Mouse (Mus musculus): ENCODE results near the gene Kcnk7. TPM values are rescaled to one million over a fixed set of nuclear protein-coding genes. Genes with fewer than 3 reads are reported as not detected.

The Kcnk7 gene
- total RNA-seq, 2 experiments from 2014 or later = not detected

DNA sequence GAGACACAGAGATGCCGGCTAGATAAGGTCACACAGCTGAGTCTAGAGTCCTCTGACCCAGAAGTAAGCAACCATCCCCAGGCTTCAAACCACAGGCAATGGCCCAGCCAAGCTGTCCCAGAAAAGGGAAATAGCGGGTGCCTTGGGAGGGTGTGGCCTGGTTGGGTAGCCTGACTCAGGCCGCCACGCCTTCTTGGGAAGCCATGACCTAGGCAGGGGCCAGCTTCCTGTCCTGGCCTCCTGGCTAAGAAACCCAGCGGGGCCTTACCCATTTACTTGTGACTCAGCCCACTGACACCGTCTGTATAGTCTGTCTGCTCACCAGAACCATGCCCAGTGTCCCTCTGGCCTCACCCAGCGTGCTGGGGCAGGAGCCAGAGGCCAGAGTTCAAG is 20.4 kb downstream of the Kcnk7 start:
- no peak for DNase-seq (ENCODE audit: low spot score in 2 of 2)

DNA sequence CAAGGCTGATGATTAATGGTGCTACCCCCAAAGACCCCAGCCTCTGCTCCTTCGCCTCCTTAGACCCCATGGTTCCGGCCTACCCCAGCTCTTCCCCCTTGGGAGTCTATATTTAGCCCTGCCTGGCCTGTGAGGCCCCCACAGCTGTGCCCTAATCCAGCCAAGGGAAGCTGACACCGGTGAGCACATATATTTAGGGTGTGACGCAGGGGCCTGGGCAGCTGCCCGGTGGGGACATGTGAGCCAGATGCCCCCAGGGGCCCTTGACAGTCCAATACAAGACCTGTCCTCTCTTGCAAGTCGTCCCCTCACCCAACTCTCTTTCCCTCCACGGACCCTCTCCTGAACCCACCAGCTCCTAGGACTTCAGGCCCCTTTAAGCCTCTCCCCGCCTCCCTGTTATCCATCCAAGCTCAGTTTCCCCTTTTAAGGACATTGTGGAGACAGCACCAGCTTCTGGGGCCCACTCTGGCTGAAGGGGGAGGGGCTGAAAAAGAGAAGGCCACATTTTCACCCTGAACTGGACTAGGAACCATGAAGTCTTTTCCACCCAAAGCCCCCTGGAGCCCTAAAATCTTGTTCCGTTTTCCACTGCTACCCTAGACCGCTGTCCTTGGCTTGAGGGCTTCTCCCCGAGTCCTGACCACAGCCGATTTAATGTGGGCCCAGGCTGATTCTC is 21.0 kb downstream of the Kcnk7 start:
- DNase-seq (ENCODE audit: low spot score in 2 of 2) = no peak

DNA sequence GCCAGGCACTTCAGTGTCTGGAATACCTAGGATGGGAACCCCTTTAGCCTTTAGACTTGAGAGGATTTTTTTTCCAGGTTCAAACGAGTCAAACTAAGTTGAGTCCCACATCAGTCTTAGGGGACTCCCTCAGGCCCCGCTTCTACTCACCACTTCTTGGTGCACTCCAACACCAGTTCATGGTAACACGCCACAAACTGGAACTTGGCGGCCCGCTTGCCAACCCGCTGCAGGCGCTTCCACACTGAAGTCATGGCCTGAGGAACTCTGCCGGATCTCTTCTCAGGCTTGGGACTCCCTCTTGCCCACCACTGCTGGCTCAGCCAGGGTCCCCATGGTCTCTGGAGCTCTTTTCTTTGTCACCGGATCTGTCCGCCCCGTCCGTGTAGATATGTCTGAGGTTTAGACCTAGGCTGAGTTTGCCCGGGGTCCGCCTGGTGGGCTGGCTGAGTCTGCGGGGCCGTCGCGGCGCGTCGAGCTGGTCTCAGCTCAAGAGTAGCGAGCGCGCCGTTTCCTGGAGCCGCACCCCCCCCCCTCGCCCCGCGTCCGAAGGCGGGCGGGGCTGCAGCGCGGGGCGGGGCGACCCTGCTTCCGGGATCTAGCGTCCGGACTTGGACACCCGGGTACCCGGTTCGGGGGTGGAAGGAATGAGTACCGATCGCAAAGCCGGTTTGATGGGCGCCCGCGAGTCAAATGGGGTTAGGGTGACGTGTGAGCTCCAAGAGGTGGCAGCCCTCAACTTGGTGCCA is 21.8 kb downstream of the Kcnk7 start, which contains the start of gene Ehbp1l1:
Ehbp1l1 (minus strand) TSS at position 551 of the 749 bp plus-strand sequence.
- DNase-seq (ENCODE audit: low spot score in 2 of 2) = no peak

DNA sequence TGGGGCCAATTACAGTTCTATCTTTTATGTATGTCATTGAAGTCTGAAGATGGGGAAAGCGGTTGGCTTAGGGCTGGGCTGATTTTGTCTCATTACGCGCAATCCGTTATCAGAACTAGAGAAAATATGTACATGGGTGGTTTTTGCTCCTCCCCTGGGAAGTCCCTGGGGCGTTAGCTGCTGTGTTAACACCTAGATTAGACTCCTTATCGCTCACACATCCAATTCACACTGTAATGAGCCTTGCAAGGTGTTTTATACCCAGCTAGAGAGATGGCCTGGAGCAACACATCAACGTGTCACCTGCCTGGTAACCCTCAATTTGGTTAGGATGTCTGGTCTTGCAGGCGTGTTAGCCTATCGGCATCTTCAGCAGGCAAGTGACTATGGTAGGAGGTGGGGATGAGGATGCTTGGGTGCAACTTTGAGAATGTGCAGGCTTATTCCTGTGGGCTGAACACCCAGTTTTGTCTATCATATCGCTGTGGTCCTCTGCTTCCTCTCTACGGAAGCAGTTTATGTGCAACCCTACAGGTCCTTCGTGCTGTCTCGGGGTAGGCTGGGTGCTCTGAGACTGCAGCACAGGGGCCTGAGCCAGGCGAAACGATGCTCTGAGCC is 22.9 kb downstream of the Kcnk7 start:
- DNase-seq (ENCODE audit: low spot score in 2 of 2) = no peak

DNA sequence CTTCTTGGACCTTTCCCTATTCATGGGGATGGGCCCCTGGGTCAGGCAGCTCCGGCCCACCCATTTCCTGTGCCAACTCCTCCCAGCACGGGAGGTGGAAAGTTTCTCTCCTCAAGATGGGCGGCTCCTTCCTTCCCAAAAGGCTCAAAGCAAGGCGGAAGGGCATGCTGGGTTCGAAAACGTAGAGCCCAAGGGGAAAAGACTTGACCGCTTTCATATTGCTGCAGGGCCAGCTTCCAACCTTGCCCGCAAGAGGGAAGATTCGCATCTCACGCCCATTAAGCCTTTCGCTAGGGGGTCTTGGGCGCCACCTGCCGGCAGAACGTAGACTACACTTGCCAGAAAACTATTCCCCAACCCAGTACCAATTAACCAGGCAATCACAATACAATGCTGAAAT is 23.5 kb downstream of the Kcnk7 start:
- DNase-seq (ENCODE audit: low spot score in 2 of 2) = peak; percentile 87 to 90

DNA sequence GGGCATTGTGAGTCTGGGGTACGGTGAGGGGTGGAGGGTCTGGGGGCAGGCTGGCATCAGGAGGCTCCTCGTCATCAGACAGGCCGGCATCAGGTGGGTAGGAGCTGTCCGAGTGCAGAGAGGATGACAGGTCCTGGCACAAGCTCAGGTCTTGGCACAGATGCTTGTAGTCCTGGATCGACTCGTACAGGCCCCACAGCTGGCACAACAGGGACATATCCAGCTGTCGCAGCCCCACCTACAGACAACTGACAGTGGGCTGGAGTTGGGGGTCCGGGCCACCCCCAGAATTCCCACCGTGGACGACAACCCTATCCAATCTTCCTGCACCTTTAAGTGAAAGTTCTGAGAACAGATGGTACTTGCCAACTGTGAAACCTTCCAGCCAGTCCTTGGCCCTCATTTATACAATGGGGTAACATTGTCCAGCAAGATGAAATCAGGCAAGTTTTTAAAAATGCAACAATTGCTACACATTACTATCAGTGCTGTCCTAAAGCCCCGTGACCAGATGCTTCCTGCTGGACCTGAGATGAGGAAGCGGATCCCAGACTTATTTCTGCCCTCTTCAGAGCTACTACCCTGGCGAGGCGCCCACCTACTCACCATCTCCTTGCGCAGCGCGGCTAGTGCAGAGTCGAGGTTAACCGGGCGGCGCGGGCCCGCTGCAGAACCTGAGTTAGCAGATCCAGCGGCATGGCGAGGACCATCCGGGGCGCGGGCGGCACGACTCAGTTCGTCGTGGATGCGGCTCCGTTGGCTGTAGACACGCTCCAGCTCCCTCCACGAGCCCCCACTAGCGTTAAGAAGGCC is 24.7 kb downstream of the Kcnk7 start:
- peak; percentile 57 to 60 for DNase-seq (ENCODE audit: low spot score in 2 of 2)

DNA sequence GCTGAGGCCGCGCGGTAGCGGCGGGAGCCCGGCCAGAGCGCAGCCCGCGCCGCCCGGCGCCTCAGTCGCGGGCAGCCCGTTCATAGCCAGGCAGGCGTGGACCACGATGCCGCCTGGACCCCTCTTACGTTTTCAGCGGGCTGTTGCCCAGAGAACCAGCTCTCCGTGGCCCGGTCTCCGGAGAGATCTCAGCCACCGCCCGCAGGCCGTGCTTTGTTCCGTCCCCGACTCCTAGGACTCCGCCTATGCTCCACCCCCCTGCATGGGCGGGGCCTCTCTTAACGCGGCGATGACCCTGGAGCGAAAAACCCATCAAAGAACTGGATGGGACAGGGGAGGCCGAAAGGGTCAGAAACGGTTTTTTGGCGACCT is 25.3 kb downstream of the Kcnk7 start, which contains the start of gene Fam89b:
Fam89b (minus strand) TSS at position 210 of the 372 bp plus-strand sequence.
- peak; percentile 79 to 89 for DNase-seq (ENCODE audit: low spot score in 2 of 2)

DNA sequence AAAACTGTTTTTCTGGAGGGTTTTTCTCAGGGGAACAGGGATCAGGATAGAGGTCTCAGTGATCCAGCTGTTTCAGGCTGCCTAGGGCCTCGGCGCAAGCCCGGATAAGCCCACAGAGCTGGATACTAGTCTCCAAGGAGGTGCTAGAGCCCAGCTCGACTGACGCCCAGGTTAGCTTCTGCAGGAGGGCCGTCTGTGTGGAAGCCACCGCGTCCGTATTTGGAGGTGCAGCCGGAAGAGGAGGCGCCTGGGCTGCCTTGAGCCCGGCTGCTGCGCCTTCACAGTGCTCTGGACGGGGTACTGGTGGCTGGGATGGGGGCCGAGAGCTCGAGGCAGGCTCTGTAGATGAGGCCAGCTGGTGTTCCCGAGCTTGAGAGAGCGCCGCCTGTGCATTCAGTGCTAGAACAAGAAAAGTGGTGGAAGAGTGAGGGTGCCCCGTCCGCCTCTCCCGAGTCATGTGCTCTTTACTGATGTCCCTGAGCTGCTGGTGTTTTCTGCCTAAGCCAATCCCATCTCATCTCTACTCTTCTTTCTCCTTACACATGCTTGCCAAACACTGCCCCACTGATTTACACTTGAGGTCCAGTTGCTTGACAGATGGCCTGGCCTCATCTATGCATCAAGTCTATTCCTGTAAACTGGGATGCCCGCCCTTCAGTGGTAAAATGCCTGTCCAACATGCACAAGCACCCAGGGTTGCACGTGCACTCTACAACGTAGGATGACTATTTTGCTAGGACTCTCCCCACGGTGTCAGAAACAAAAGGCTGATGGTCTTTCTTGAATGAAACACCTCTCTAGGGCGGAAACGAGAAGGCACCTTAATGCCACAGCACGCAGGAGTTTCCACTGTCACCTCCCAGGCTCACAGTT is 26.4 kb downstream of the Kcnk7 start:
- DNase-seq (ENCODE audit: low spot score in 2 of 2) = no peak

DNA sequence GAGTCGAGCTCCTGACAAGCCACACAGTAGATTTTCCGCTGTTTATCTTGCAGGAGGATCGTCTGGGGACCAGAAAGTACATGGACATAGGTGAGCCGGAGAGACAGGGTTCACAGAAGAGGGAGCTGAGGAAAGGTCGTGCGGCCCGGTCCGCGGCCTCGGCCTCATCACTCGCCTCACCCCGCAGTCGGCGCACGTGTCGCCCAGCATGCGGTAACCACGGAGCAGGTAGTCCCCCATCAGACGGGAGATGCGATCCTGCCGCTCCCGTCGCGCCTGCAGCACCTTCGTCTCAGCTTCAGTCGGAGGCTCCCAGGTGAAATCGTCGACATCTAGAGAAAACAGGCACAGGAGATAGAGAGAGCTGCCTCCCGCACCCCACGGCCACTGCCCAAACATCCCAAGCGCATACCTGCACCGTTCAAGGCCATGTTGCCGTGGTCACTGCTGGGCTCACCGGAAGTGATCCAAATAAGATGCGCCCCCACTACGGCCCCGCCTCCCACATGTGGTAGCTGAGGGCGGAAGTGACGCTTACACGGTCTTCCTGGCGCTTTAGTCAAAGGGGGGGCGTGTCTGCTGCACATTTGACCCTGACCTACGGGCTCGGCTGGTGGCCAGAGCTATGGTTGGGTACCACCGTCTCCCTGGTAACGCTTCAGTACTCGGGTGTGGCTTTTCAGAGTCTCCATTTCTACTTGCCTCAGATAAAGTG is 27.3 kb downstream of the Kcnk7 start:
- DNase-seq (ENCODE audit: low spot score in 2 of 2) = peak; percentile 90 to 95

DNA sequence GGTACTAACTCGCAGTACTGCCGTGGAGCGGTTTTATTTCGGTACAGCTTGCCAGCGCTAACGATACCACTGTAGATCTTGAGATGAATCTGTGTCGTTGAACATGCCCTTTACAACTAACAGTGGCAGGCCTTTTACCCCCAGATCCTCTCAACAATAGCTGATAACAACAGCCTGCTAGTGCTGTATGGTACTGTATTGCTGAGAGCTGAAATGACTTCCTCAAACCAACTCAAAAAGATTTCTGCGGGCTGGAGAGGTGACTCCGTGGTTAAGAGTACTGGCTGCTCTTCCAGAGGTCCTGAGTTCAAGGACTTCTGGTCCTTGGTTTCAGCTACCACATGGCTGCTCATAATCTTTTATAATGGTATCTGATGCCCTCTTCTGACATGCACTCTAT is 30.2 kb downstream of the Kcnk7 start:
- DNase-seq (ENCODE audit: low spot score in 2 of 2) = no peak

DNA sequence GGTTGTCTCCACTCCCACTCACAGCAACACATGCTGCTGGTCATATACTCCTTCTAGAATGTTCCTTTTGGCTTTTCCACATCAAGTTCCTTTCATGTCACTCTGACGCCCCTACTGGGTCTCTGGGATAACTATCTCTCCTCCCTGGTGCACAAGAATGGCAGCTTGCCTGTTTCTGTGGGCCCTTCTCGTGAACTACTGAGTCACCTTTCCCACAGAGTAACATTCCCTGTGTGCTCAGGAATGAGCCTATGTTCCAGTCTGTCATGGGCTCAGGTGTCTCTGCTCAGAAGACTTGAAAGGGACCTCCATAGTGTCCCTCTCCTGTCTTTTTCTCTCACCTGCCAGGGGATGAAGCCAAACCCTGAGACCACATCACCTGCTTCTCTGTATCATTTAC is 35.3 kb downstream of the Kcnk7 start:
- no peak for DNase-seq (ENCODE audit: low spot score in 2 of 2)

DNA sequence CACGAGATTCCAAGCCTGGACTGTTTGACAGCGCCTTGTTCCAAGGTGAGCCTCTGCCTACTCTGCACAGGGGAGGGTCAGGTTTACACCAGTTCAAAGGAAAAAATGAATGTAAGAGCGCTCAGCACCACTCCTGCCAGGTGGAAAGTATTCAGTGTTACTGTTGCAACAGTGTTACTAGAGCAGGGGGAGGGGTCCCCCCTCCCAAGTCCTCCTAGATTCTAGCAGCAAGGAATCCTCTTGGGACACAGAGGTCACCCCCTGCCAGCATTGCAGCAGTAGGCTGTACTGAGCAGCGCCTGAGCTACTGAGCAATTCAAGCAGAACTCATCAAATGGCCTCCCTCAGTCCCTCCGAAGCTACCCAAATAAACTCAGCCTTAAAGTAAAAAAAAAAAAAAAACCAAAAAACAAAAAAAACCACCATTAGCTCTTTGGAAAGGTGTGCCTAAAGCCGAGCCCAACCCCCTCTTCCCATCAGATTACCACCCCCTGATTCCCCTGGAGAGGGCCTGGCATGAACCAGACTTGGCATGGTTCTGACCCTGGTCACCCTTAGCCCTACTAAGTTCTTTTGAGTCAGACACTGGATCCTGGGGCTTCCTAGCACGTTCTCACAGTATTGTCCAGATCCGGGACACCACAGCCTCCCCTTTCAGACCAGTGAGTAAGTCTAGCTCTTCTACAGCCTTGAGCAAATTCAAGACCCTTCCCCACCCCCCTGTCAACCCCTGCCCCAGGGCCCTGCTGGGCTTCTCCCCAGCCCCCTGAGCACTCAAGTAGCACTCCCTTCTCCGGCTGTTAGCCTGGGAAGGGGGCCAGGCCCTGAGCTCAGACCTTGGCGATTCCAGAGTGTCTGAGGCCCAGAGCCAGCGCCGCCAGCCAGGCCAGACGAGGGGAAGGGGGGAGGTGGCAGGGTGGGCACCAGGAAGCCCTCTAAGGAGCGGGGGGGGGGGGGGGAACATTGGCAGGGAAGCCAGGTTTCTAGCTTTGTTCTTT is 36.5 kb downstream of the Kcnk7 start, which contains the start of gene Ltbp3:
Ltbp3 (plus strand) TSS at position 585 of the 998 bp plus-strand sequence.
- DNase-seq (ENCODE audit: low spot score in 2 of 2) = peak; percentile 57 to 79

DNA sequence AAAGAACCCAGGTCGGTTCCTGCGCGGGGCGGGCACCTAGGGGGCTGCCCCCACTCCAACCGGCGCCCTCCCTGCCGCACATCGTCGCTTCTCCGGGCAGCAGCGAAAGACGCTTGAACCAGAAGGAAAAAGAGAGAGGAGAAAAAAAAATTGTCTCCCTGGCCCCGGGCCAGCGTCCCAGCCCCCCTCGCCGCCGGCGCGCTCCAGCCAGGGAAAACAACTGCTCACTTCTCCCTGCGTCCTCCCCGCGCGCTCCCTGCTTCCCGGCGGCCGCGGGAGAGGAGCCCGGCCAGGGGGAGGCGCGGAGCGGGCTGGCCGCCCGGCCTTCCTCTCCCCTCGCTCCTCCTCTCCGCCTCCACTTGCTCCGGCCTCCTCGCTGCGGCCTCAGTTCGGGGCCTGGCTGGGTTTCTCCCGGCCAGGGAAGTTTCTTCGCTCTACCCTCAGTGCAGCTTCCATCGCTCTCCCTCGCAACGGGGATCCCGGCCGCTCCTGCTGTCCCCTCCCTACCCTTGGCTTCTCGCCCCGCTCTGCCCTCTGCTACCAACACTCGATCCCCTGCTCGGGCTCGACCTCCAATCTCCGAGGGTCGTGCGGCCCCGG is 37.6 kb downstream of the Kcnk7 start:
- peak; percentile 71 to 81 for DNase-seq (ENCODE audit: low spot score in 2 of 2)

DNA sequence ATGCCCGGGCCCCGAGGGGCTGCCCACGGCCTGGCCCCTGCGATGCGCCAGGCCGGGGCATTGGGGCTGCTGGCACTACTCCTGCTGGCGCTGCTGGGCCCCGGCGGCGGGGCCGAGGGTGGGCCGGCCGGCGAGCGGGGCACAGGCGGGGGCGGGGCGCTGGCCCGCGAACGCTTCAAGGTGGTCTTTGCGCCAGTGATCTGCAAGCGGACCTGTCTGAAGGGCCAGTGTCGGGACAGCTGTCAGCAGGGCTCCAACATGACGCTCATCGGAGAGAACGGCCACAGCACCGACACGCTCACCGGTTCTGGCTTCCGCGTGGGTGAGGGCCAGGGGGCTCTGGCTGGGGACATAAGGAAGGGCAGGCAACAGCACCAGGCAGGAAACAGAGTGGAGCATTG is 38.1 kb downstream of the Kcnk7 start:
- DNase-seq (ENCODE audit: low spot score in 2 of 2) = no peak

DNA sequence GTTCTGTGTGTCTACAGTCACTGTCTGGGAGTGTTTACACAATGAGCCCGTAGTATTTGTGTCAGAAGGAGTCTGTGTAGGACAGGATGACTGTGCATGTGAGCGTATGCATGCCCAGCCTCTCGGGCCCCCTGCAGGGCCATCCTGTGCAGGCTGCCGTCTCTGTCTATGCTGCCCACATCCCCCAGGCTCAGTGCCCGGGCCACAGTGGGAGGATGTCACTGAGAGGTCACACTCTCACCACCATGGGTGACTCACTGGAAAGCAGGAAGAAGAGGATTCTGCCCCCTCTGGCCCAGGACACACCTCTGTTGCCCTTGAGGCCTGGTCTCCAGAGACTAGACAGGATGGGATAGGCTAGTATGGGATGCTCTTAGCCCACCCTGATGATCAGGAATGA is 39.4 kb downstream of the Kcnk7 start:
- DNase-seq (ENCODE audit: low spot score in 2 of 2) = no peak

DNA sequence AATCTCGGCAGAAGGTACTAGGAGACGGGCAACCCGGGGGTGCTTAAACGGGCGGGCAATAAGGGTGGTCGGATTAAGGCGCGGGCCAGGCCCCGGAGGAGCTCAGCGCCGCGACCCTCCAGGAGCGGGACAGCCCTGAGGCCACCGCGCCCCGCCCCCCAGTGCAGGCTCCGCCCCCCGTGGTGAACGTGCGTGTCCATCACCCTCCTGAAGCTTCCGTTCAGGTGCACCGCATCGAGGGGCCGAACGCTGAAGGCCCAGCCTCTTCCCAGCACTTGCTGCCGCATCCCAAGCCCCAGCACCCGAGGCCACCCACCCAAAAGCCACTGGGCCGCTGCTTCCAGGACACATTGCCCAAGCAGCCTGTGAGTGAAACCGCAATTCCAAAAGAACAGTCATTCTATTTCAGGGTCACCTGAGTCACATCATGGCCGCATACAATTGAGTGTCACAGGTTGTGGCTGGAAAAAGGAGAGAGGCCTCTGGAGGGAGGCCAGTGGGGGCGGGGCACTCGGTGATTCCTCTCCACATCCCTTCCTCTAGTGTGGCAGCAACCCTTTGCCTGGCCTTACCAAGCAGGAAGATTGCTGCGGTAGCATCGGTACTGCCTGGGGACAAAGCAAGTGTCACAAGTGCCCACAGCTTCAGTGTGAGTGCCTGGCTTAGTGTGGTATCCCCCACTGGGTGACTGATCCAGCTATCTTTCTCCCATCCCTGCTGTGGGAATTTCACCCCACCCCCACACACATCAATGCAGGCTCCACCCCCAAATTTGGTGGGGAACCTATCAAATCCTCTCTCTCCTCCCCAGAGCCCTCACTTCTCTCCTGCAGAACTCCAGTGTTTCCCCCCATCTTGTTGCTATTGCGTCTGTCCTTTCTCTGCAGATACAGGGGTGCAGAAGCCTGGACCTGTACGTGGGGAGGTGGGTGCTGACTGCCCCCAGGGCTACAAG is 41.9 kb downstream of the Kcnk7 start:
- DNase-seq (ENCODE audit: low spot score in 2 of 2) = no peak

DNA sequence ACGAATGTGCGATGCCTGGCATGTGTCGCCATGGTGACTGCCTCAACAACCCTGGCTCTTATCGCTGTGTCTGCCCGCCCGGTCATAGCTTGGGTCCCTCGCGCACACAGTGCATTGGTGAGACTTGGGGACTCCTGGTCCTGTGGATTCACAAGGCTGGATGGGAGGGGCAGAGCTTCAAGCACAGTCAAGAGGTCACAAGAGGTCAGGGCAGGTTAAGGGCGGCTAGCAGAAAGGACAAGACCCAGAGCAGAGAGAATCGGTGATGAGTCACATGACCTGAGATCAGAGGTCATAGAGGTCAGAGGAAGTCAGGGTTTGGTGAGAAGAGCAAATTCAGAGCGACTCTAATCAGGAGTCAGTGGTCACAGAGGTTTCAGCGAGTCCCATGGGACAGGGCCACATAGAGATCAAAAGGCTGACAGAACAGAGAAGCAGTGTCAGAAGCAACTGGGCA is 42.8 kb downstream of the Kcnk7 start:
- no peak for DNase-seq (ENCODE audit: low spot score in 2 of 2)

Data from layer of hippocampus, postnatal 14 days (tissue).